Mouse (Mus musculus): ENCODE results near the gene Psma5.
"Not testable (repeated sequence)": the region's sequence is repeated elsewhere in the genome, so short reads cannot be mapped to it uniquely, and the experiment has no call there.

Gene Psma5

DNA sequence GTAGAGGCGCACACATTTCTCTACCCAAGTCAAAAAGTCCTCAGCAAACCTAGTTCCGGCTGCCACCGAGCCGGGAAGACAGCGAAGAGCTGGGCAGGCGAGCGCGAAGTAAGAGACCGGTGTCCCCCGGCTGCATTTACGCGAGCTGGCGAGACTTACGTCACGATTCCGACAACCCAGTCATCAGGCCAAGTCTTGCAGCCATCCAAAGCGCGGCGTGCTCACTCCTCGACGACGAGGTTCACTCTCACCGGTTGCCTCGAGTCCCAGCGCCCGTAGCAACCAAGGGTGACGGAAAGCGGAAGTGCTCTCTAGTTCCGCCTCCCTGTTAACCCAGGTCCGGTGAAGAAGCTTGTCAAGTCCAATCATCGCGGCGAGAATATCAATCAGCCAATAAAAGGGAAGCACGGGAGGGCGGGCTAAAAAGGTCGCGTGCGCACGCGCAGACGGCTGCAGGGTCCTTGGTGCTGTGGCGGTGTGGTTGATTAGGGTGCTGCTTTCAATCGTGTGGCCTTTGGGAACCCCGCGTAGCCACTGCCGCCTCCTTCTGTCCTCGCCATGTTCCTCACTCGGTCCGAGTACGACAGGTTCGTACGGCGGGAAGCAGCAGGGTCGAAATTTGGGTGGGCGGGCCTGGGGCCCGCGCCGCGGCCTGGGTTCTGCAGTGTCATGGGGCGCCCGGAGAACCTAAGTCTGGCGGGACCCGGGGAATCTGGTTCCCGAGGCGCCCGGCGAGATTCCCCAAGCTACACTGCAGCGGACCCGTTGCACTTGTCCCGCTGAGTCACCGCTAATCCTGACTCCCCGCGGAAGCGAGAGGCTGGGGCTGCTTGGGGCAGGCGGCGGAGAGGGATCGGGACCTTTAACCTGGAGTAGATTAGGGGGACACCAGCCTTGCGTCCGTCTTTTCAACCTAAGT is at the start of gene Psma5:
Gene Psma5 (plus strand): TSS at position 208 of the 919 bp plus-strand sequence.
- DNase-seq (ENCODE audit: low read depth) = peak; percentile 99

DNA sequence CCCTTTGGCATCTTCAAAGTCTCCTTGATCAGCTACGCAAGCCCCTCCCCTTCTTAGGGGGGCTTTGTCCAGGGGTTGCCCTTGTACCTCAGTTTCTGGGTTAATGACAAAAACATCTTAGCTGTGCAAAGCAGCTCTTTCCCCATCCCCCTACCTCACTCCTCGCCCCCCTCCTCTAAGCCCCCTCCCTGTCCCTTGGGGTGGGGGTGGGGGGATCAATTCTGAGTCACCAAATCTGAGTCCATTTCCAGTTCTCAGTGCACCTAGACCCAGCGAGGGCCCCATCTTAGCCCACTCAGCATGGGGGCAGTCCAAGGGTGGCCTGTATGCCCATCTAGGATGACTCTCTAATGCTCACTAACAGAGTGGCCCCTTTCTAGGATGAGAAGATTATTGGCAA is 47.7 kb upstream of the Psma5 start:
- no peak for DNase-seq (ENCODE audit: low read depth)

DNA sequence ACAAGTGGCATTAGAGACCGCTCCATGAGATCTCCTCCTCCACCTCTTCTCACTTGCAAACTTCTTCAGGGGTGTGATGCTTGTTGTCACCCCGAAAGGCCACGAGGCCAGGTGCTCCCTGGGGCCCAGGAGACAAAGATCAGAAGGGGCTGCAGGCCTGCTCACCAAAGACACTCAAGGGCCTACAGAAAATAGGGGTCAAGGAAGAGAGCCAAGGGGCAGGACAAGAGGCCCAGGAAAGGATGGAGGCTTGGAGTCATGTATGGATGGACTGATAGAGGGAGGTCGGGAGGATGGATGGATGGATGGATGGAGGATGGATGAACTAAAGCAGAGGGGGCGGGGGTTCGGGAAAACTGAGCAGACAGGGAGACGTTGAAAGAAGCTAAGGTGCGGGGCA is 47.2 kb upstream of the Psma5 start:
- no peak for DNase-seq (ENCODE audit: low read depth)

DNA sequence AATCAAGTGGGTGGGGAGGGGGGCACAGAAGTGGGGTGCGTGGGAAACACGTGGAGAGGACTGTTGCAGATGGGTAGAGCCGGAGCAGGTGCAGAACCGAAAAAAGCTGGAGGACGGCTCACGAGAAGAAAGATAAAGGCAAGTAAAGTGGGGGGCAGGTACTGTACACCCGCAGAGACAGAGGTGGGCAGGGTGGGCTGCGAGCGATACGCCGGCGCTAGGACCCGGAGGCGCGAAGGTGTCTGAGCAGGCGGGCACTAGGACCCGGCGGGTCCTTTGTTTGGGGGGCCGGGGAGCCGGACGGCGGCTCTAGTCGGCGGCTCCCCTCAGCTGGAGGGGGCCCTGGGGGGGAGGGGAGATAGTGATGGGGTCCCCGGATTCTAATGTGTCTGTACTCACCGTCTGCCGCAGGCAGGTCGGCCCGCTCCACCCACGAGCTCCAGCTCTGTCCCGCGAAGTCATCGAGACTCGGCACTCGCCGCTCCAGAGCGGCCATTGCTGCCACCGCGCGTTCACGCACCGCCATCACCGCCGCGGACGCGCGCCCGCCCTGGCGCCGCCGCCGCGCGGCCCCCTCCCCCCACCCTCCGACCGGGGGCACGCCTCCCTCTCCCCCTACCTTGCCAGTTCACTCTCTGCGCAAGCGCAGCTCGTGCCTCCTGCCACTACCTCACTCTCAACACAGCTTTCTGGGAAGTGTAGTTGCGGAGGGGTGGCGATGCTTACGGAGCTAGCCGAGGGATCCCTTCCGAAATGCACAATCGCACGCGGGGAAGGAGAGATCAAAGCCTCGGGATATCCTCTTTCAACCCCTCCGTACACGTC is 46.6 kb upstream of the Psma5 start:
- peak; percentile 90 for DNase-seq (ENCODE audit: low read depth)

DNA sequence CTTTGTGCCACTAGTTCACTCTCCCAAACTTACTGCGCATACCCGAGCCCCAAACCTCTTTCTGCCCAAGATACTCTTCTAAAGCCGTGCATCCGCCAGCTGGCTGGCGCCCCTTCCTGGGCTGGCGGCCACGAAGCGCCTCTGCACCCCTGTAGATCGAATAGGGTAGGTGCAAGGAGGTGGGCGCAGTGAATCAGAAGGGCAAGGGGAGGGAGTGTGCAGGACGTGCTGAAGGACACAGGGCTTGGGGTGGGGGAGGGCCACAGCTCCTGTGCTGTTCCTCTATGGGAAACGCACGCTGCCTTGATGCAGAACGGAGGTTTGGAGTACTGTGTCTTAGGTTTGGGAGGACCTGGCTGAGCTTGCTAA is 46.0 kb upstream of the Psma5 start, which contains the start of gene Atxn7l2:
Gene Atxn7l2 (minus strand): TSS at position 164 of the 369 bp plus-strand sequence.
- DNase-seq (ENCODE audit: low read depth) = peak; percentile 20

DNA sequence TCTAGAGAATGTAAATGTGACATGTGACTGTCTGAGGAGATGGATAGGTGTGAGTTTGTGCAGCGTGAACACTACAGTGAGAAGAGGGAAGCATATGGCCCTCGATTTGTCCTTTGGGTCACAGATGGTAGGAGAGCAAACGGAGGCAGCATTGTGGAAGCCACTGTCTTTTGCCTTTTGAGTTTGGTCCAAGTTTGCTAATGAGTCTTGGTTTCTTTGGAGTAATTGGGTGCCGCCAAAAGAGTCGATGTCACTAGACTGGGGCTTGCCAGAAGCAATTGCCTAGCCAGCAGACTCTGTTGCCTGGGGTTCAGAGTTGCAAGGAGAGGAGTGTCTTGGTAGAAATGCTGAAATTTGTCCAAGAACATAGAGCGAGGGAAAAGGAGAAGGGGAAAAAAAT is 44.9 kb upstream of the Psma5 start:
- no peak for DNase-seq (ENCODE audit: low read depth)

DNA sequence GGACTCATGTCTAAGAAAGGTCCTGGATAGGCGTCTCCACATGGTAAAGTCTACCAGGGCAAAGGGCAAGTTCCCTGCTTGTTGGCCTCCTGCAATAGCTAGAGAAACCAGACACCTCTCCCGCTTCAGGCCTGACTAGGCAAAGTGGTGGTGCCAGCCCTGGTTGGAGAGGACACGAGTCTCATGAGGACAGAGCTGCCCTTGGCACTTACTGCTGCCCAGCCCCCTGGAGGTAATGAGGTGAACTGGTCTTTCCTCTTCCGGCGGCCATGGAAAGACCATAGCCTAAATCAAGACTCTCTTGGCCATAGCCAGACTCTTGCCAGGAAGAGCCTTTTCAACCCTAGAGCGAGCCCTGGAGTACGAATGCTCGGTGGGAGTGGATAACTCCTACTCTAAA is 44.3 kb upstream of the Psma5 start:
- no peak for DNase-seq (ENCODE audit: low read depth)

DNA sequence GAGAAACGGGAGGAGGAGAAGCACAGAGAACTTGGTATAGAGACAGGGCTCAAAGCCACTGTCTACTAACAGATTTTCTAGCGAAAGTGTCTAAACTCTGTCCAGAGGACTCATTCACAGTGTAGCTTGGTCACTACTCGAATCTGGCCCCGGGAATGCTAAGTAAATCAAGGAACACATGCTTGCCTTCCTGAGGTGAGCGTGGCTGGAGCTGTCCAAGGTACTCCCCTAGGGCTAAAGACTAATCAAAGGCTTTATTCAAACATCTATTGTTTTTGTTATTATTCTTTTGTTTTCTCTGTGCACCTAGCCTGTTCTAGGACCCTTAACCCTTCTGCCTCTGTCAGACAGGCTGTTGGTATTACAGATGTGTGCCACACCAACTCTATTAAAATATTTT is 42.0 kb upstream of the Psma5 start:
- peak; percentile 32 for DNase-seq (ENCODE audit: low read depth)

DNA sequence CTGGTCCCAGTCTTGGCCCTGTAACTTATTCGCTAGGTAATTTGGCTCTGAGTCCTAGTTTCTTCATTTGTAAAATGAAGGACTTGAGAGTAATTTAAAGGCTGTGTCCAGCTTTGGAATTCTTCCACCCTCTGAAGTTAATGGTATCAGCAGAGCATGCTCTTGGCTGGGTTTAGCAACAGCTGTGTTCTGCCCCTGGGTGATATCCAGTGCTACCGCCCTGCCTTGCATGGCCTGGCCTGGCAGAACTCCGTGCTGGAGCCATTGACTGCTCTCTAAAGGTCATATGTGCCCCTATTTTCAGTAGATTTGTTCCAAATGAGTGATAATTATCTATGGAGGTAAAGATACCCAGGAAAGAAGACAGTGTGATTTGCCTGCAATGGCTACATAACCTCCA is 36.1 kb upstream of the Psma5 start:
- DNase-seq (ENCODE audit: low read depth) = no peak

DNA sequence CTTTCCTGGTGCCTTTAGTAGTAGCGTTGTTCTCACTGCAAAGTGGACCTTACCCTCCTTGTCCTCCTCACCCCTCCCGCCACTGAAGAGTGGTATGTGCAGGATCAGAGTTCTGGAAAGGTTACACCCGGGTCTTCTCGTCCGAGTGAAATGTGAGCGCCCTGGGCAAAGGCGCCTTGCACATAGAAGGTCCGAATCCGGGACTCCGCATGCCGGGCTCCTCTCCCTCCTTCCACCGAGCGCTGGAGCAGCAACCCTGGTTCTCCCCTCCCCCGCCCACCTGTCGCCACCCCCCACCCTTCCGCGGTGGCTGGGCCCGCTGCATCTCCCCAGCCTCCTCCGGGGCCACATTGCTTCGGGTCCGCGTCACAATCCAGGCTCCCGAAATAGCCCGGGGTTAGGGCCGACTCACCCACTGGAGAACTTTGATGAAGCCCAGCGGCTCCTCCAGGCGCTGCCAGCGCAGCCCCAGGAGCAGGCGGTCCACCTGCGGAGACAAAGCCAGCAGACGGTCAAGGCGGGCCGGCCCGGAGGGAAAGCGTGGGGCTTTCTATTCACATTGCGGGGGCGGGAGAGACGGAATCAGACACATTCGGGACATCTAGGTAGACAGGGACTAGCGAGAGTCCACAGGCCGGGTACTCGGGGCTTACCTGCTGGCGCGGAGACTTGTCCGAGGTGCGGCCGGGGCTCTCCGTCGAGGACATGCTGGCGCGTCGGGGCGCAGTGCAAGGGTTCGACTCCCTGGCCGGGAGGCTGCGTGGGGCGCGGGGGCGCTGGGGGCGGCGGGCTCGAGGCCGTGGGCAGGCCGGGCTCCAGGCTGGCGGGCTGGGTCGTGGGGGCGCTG is 30.8 kb upstream of the Psma5 start:
- no peak for DNase-seq (ENCODE audit: low read depth)

DNA sequence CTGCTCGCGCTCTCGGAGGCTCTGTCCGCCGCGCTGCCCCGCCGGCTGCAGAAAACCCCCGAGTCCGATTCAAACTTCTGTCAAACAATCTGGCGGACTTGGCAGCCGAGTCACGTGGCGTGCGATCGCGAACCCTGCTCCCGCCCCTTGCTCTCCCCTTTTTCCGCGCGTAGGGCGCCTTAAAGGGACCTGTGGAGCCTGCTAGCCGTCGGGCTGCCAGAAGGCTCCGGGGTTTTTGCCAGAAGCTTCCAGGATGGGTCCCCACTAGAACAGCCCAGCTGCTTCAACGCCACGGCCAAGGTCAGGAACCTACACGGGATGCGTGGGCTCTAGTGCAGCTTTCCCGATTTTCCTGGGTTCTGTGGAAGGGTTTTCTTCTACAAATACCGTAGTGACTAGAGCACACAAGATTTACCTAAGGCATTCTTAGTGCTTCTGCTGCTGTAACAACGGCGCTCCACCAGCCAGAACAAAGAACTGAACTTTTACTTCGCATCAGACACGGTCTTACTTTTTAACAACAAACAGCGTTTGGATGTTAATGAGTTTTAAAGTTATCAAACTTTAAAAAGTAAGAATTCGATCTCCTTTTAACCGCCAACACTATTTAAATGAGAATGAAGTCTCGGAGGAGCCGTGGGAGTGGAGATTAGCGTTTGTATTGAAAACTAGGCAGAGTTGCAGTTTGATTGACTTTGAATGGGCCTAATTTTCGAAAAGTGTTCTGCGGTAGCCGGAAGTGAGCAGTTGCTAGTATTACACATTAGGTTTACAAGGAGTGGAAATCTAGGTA is 30.0 kb upstream of the Psma5 start, which contains the start of gene Sypl2:
Gene Sypl2 (minus strand): TSS at position 91 of the 793 bp plus-strand sequence.
- DNase-seq (ENCODE audit: low read depth) = no peak

DNA sequence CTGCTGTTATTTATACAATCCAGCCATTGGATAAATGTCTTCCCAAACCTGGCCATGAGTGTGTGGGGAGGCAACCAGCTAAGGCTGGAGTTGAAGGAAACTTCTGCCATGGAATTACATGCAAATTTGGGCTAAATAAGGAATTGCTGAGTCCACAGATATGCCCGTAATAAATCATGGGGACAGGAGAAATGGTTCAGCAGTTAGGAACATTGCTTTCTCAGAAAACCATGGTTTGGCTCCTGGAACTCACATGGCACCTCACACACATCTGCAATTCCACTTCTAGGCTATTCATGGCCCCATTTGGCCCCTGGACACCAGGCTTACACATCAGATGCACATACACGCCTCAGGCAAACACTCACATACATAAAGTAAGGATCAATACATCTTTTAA is 29.2 kb upstream of the Psma5 start:
- no peak for DNase-seq (ENCODE audit: low read depth)

DNA sequence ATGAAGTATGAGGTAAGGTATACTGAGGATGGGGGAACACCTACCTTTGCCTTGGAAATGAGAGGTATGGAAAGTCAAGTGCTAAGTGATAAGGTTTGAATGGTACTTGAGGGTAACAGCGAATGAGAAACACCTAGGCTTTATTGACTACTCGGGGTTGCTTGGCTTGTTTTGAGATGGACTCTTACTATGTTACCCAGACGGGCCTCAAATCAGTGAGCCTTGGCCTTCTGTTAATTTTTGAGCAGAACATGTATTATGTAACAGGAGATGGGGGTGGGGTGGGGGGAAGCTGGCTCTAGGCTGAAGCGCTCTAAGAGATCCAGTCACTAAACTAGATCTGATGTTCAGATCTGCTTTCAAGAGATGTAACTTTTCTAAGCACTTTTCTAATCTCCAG is 25.1 kb upstream of the Psma5 start:
- DNase-seq (ENCODE audit: low read depth) = no peak

DNA sequence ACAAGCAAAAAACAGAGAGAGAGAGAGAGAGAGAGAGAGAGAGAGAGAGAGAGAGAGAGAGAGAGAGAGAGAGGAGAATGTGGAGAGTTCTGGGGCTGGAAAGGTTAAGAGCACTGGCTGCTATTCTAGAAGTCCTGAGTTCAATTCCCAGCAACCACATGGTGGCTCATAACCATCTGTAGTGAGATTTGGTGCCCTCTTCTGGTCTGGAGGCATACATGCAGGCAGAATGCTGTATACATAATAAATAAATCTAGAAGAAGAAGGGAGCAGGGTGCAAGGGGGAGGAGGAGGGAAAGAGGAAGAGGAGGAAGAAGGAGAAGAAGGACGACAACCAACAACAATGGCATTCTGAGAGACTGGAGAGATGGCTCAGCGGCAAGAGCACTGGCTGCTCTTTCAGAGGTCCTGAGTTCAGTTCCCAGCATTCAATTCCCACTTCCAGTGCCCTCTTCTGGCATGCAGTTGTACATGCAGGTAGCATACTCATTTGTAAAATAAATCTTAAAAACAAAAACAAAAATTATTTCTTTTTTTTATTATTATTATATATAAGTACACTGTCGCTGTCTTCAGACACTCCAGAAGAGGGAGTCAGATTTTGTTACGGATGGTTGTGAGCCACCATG is 19.1 kb upstream of the Psma5 start:
- DNase-seq (ENCODE audit: low read depth) = not testable (repeated sequence)

DNA sequence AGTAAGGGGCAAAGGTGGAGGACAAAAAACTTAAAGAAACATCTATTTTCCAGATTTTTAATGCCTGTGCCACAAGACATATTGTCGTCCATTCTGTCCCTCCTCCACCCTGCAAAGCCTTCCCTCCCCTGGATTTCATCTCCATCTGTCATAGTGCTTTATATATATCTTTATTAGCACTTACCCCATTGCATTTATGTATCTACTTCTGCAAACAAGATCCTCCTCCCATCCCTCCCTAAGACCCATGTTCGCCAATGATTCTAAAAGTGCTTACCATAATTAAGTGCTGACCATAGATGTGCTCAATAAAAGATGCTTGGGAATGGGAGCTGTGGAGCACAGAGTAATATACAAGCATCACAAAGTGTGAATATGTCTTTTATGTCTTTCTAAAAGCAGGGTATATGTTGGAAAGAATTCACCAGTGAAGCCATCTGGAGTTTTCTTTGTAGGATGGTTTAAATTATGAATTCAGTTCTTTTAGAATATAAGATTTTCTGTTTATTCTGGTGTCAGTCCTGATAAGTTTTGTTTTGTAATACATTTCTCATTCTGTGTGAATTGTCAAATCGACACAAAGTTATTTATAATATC is 15.4 kb upstream of the Psma5 start:
- no peak for DNase-seq (ENCODE audit: low read depth)

DNA sequence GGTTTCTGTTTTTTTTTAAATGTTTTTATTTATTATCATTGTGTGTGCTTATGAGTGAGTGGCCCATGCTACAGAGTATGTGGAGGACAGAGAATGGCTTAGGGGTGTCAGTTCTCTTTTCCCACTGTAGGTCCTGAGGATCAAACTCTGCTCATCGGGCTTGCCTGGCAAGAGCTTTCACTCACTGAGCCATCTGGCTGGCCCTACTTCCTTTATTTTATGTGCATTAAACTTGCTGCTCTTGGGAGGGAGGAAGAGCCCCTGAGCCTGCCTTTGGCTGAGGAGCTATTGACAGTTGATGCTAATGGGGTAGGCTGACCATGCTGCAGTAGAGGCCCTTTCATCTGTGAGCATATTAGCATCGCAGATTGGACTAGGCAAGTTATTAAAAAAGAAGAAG is 9.9 kb upstream of the Psma5 start:
- DNase-seq (ENCODE audit: low read depth) = no peak

DNA sequence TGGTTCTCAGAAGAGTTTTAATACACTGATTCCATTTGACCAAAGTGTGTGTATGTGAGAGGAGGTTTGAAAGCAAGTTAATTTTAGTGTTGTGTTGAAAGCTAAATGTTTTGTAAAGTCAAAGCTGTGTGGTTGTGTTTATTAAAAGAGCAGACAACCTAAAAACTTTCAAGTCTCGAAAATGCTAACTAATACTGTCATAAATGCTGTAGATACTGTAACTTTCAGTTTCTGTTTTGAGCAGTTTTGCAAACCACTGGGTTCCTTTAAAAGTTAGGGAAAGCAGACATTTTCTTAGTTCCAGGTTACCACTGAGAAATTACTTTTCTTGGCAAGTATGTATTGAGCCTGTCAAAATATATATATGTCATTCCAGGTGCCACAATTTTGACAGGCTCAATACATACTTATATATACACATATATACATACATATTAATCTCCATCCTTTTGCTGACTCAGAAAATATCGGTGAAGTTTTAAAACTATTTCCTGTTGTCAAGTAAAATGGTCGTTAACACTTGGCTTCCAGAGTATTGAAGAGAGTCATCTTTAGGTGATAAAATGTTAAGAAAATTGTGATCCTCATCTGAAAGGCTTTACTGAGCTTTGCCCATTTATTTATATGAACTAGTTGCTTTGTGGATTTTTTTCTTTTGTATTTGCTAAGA is 1.2 kb downstream of the Psma5 start:
- DNase-seq (ENCODE audit: low read depth) = no peak

DNA sequence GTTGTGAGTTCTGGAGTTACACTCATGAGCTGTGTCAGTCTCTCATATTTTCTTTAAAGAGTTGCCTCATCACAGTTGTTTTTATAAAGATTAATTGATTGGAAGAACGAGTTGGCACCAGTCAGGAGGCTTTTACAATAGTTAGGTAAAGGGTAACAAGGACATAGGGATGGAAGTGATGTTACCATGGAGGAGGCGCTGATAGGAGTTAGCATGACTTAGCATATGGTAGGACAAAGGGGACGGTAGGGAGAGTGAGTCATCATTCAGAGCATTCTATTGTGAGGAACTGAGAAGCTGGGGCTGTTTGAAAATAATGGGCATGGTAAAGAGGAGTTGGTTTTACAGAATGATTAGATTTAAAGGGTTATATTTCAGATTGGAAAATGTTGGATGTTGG is 2.6 kb downstream of the Psma5 start:
- no peak for DNase-seq (ENCODE audit: low read depth)

DNA sequence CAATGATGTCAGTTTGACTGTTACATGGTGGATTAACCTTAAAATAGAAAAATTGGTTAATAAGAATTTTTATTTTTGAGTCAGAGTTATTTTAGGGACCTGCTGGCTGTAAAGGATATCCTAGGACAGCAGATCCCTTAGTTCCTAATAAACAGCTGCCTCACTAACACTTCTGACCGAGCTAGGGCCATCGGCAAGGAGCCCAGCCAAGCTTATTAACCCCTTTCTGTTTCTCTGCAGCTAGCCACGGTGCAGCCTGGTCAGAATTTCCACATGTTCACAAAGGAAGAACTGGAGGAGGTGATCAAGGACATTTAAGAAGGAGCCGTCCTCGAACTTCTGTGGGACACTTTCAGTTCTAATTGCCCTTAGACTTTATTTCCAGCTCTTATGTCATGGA is 22.8 kb downstream of the Psma5 start:
- not testable (repeated sequence) for DNase-seq (ENCODE audit: low read depth)

Data from c-Kit-positive CD71-positive TER-119-negative erythroid progenitor cells, embryonic 14.5 days (primary cell).